Mouse (Mus musculus) midbrain, embryonic 11.5 days (tissue): ENCODE measurements at regions not wholly inside any gene's neighbourhood (a gene's known extent, or its start where the extent isn't known, plus 50 kb on each side); places are given as distances from the start of the nearest gene placed in this dataset.

Experiments
- ATAC-seq: fragments of 200-750 bp; cut with Nextera tagmentation; 2 replicates; pipeline ENCODE4 v1.8.0; 2017; ENCODE audit warnings: moderate TSS enrichment, moderate library complexity; ENCODE audit not compliant: low FRiP score
- DNase-seq: peaks from one replicate; pipeline ENCODE4 v3.0.0; 2015; ENCODE audit warnings: low spot score; ENCODE audit errors: missing footprints
- H3K27ac ChIP-seq: fragments of 300-500 bp; sonication (generic); 2 replicates; pipeline ENCODE4 v1.5.1; 2014; ENCODE audit warnings: low read depth, low read length
- H3K27me3 ChIP-seq: fragments of 300-500 bp; sonication (generic); 2 replicates; pipeline ENCODE4 v1.6.1; 2014; ENCODE audit warnings: mild to moderate bottlenecking, low read length, moderate library complexity, mixed read lengths; ENCODE audit not compliant: control insufficient read depth, insufficient read depth
- H3K36me3 ChIP-seq: fragments of 300-500 bp; sonication (generic); 2 replicates; pipeline ENCODE4 v1.6.1; 2014; ENCODE audit warnings: mild to moderate bottlenecking, low read length, moderate library complexity, mixed read lengths; ENCODE audit not compliant: control insufficient read depth, insufficient read depth
- H3K4me1 ChIP-seq: fragments of 300-500 bp; sonication (generic); 2 replicates; pipeline ENCODE4 v1.6.1; 2014; ENCODE audit warnings: low read length; ENCODE audit not compliant: control insufficient read depth, insufficient read depth
- H3K4me2 ChIP-seq: fragments of 300-500 bp; sonication (generic); 2 replicates; pipeline ENCODE4 v1.6.1; 2014; ENCODE audit warnings: mild to moderate bottlenecking, moderate library complexity
- H3K4me3 ChIP-seq: fragments of 300-500 bp; sonication (generic); 2 replicates; pipeline ENCODE4 v1.5.1; 2014; ENCODE audit warnings: low read depth, low read length
- H3K9ac ChIP-seq: fragments of 300-500 bp; sonication (generic); 2 replicates; pipeline ENCODE4 v1.6.1; 2014; ENCODE audit warnings: low read length
- H3K9me3 ChIP-seq: fragments of 300-500 bp; sonication (generic); 2 replicates; pipeline ENCODE4 v1.6.1; 2016; ENCODE audit warnings: low read length; ENCODE audit not compliant: control insufficient read depth
- WGBS: fragments of 180-500 bp; shearing (Covaris S2); extraction: QIAGEN DNeasy Blood & Tissue Kit; methylation state at CpG from one replicate; pipeline ENCODE4 v1.1.7; 2014; 5-methylcytosine and 5-hydroxymethylcytosine counted together

DNA sequence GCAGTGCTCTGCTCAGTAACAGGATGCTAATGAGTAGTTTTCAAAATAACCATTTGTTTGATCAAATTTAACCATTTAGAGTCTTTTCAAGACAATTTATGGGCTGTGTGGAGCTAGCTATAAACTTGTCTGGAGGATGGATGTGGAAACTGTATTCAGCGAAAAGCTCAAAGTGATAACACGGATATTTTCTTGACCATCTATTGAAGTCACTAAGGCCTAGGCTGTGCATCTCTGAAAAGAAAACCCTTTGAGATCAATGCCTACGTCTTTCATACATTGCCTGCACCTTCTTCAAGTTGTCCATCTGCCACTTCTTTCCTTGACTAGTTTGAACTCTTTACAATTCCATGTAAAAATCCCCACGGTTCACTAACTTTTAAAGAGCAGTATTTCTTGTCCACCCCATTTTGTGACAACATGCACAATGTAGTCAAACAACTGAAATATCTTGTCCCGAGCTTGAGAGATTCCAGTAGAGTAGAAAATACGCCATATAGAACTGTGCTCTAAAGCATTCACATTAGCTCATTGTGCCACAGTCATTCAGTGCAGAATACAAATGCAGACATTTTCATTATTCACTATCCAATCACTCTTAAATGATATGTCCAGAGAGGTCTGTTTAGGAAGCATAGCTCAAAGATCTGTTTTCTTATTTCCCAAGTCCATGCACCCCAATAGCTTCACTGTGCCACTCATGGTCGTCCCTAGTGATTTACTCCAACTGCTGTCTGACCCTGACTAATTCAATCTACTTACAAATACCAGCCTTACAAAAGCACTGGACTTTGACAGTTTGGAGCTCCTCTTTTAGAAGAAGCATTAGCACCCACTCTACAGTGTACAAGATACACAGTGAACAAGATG lies 165.7 kb upstream of the 4930447F04Rik start:
- H3K4me1 ChIP-seq, result no peaks in the 10 kb centered on the region
- no peak overlapping the region for H3K4me3 ChIP-seq
- no peaks in the 10 kb centered on the region for H3K9me3 ChIP-seq
- no peaks in the 10 kb centered on the region for H3K27me3 ChIP-seq
- WGBS, result 81% methylated on average over 7 of the region's 7 CpGs
- no peaks in the 10 kb centered on the region for H3K36me3 ChIP-seq
- no peak overlapping the region for H3K4me2 ChIP-seq
- DNase-seq (no peak), ATAC-seq (no peak)
- no peak overlapping the region for H3K9ac ChIP-seq
- no peak overlapping the region for H3K27ac ChIP-seq

DNA sequence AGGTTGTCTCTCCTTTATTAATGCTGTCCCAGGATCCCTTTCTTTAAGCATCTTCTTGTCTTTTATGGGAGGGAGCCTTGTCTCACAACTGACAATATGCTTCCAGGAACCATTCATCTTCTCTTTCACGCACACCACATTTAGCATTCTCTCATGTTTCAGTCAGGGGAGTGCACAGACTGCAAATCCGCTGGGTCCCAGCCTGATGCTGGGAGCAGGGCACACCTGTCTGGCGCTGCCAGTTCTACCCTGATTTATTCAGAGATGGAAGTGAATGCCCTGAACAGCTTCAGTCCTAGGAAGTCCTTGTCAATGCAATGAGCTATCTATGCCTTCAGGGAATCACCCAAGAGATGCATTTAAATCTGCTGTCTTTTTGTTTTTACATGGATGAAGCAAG lies 161.0 kb upstream of the 4930447F04Rik start:
- H3K9ac ChIP-seq, result no peak overlapping the region
- H3K4me1 ChIP-seq, result no peaks in the 10 kb centered on the region
- DNase-seq (no peak), ATAC-seq (no peak)
- no peak overlapping the region for H3K4me2 ChIP-seq
- 75% methylated on average over 3 of the region's 3 CpGs for WGBS
- no peaks in the 10 kb centered on the region for H3K36me3 ChIP-seq
- no peak overlapping the region for H3K27ac ChIP-seq
- H3K4me3 ChIP-seq, result no peak overlapping the region
- no peaks in the 10 kb centered on the region for H3K27me3 ChIP-seq
- no peaks in the 10 kb centered on the region for H3K9me3 ChIP-seq

DNA sequence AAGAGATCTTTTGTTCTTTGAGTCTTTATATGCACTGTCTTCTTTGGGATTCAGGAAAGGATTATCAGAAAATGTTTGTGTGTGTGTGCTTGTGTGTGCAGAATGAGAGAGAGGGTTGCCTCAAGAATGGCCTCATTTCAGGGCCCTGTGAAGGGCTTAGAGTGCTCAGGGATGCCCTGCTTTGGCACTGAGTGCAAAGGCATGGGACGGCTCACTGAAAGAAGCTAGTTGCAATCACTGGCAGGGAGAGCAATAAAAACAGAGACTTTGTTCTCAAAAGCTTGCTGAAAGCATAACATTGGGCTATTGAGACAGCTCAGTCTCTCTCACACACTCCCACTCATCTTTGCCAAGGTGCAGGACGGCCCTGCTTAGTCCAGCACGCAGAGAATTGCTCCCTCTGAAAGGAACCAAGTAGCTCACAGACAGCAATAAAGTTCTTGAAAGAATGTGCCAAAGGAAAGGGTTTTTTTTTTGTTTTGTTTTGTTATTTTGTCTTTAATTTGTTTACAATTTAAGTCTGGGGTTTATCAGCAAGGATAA lies 157.5 kb upstream of the 4930447F04Rik start:
- H3K4me1 ChIP-seq, result no peaks in the 10 kb centered on the region
- DNase-seq (peak; percentile 31), ATAC-seq (no peak)
- no peaks in the 10 kb centered on the region for H3K9me3 ChIP-seq
- H3K4me3 ChIP-seq, result no peak overlapping the region
- no peak overlapping the region for H3K4me2 ChIP-seq
- H3K27me3 ChIP-seq, result no peaks in the 10 kb centered on the region
- H3K9ac ChIP-seq, result no peak overlapping the region
- no peak overlapping the region for H3K27ac ChIP-seq
- WGBS, result 78% methylated on average over 3 of the region's 3 CpGs
- no peaks in the 10 kb centered on the region for H3K36me3 ChIP-seq
